In the genomic region with DNA sequence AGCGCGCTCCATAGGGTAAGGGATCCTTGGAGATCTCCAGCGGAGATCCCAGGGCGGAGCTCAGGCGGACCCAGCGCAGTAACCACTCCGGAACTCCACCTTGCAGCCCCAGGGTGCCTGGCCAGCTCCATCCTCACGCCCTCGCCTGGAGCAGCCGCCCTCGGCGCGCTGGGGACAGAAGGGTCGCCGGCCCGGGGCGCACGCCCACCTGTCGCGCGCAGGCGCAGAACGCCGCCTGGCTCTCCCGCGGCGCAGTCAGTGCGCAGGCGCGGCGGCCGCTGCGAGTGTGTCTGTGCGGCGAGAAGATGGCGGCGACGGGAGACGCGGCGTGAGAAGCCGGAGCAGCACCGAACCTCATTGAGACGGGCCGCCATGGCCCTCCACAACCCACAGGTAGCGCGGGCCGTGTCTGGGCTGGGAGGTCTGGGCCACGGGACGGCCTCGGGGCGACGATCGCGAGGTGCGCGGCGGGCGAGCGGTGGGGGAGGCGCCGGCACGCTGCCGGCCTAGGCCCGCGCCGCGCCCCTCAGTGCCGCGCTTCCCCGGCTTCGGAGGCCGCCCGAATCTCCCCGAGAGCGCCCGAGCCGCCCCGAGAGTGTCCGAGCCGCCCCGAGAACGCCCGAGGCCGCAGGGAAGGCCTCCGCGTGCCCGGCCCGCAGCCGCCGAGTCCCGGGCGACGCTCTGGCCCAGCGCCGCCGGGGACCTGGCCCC, we compare ENCODE assay signal across 8 mouse cellular contexts. TPM values are rescaled to one million over a fixed set of nuclear protein-coding genes. Genes with fewer than 3 reads are reported as not detected.
DNase-seq lines count a peak whose midpoint lies in the region; ATAC-seq and TF ChIP-seq lines count a peak whose summit lies in the region.

A gene (plus strand): TSS at position 295 of the 711 bp plus-strand sequence.

- H3K27ac ChIP-seq in MEL (ENCODE audit: control insufficient read depth, low read depth, low read length), result peak within 1 kb of the TSS; percentile 81
- H3K27ac ChIP-seq in cerebellum, adult 2 months (ENCODE audit: insufficient read depth, low read length), result peak within 1 kb of the TSS; percentile 95
- peak within 1 kb of the TSS; percentile 95 for H3K27ac ChIP-seq in forebrain, postnatal 0 days (ENCODE audit: low read depth, low read length)
- peak within 1 kb of the TSS; percentile 96 for H3K27ac ChIP-seq in layer of hippocampus, adult 2 months
- peak within 1 kb of the TSS; percentile 97 for H3K27ac ChIP-seq in neural tube, embryonic 15.5 days (replicated peaks)

- TF ChIP-seq EP300 in MEL (IDR thresholded peaks at IDR 0.05; ENCODE audit: low read depth in 1 of 2, low read length in 2 of 2), result 0 out of 4 replicates have a peak, but pooled peaks of 1 of the 2 experiments have one; percentile 7

- no peak for TF ChIP-seq RAD21 in MEL (IDR thresholded peaks at IDR 0.05; ENCODE audit: low read depth, low read length)

- peak within 1 kb of the TSS; percentile 92 for H3K9ac ChIP-seq in MEL (ENCODE audit: control insufficient read depth, low read depth, low read length, poor library complexity, severe bottlenecking)
- H3K9ac ChIP-seq in forebrain, postnatal 0 days, result peak within 1 kb of the TSS; percentile 72
- H3K9ac ChIP-seq in neural tube, embryonic 15.5 days (replicated peaks), result peak within 1 kb of the TSS; percentile 88

- intact Hi-C loops in heart, postnatal 36 days (cut with DNase I), result no loop called here

- peak; percentile 91 for DNase-seq in MEL (ENCODE audit: low read depth, low spot score)
- DNase-seq in cerebellum, adult 2 months, result peak; percentile 92 to 98
- DNase-seq in forebrain, postnatal 0 days, result peak; percentile 96
- DNase-seq in heart, postnatal 36 days, result peak; percentile 97
- peak; percentile 87 to 93 for DNase-seq in layer of hippocampus, adult 2 months (ENCODE audit: low spot score in 2 of 2)
- DNase-seq in lung, adult 2 months, result peak; percentile 95
- peak; percentile 94 for DNase-seq in testis, postnatal 10 days (ENCODE audit: low spot score)

- H3K9me3 ChIP-seq in MEL (replicated peaks; ENCODE audit: insufficient read depth, low read length), result no peaks in the 10 kb centered on the region
- H3K9me3 ChIP-seq in forebrain, postnatal 0 days (ENCODE audit: low read length), result no peaks in the 10 kb centered on the region
- no peaks in the 10 kb centered on the region for H3K9me3 ChIP-seq in neural tube, embryonic 15.5 days (replicated peaks)

- WGBS in cerebellum, adult 2 months, result under 1% methylated on average over 90 of the region's 97 CpGs
- WGBS in forebrain, postnatal 0 days, result 2% methylated on average over 69 of the region's 97 CpGs
- WGBS in lung, adult 2 months, result under 1% methylated on average over 96 of the region's 97 CpGs
- WGBS in neural tube, embryonic 15.5 days, result under 1% methylated on average over 76 of the region's 97 CpGs

- peaks cover 6 to 36% of the 10 kb centered on the region in 2 experiments; a peak in 3 of 4 replicates for H3K36me3 ChIP-seq in MEL (ENCODE audit: control insufficient read depth in 1 of 2, insufficient read depth in 2 of 2, low read length in 2 of 2)
- no peaks in the 10 kb centered on the region for H3K36me3 ChIP-seq in forebrain, postnatal 0 days (ENCODE audit: insufficient read depth)
- no peaks in the 10 kb centered on the region for H3K36me3 ChIP-seq in neural tube, embryonic 15.5 days

- TF ChIP-seq POLR2A in MEL (IDR thresholded peaks at IDR 0.05; ENCODE audit: control insufficient read depth in 1 of 2, insufficient read depth in 1 of 2, low read depth in 1 of 2, low read length in 2 of 2, poor library complexity in 1 of 2), result peak; percentile 77 to 89; a peak in 2 of 4 replicates
- peak; percentile 82 for TF ChIP-seq POLR2A in cerebellum, adult 2 months (IDR thresholded peaks at IDR 0.05; ENCODE audit: borderline replicate concordance, insufficient read depth, low read length)
- TF ChIP-seq POLR2A in lung, adult 2 months (IDR thresholded peaks at IDR 0.05; ENCODE audit: borderline replicate concordance, extremely low read depth, low read depth, low read length), result peak; percentile 65; the same call in 1 of the 2 replicates

- peaks cover 50% of the 10 kb centered on the region for H3K79me2 ChIP-seq in MEL (ENCODE audit: control insufficient read depth, insufficient read depth, low read length, poor library complexity)

- ATAC-seq in forebrain, postnatal 0 days, result peak; percentile 97
- peak; percentile 94 for ATAC-seq in neural tube, embryonic 15.5 days (ENCODE audit: low FRiP score)

- H3K4me2 ChIP-seq in forebrain, postnatal 0 days (ENCODE audit: low read depth), result peak within 1 kb of the TSS; percentile 81
- H3K4me2 ChIP-seq in neural tube, embryonic 15.5 days, result peak within 1 kb of the TSS; percentile 67

- H3K27me3 ChIP-seq in MEL (ENCODE audit: control insufficient read depth in 1 of 2, insufficient read depth in 2 of 2, low read length in 2 of 2), result no peaks in the 10 kb centered on the region
- H3K27me3 ChIP-seq in cerebellum, adult 2 months (ENCODE audit: control insufficient read depth, insufficient read depth, low read length), result no peaks in the 10 kb centered on the region
- H3K27me3 ChIP-seq in forebrain, postnatal 0 days (ENCODE audit: insufficient read depth, low read length), result no peaks in the 10 kb centered on the region
- H3K27me3 ChIP-seq in neural tube, embryonic 15.5 days (replicated peaks), result no peaks in the 10 kb centered on the region

- peaks cover 12 to 36% of the 10 kb centered on the region in 2 experiments for H3K4me1 ChIP-seq in MEL (ENCODE audit: control insufficient read depth in 1 of 2, insufficient read depth in 2 of 2, low read length in 2 of 2)
- peaks cover 4% of the 10 kb centered on the region for H3K4me1 ChIP-seq in cerebellum, adult 2 months (ENCODE audit: control insufficient read depth, insufficient read depth, low read length)
- H3K4me1 ChIP-seq in forebrain, postnatal 0 days (ENCODE audit: insufficient read depth), result peaks cover 26% of the 10 kb centered on the region
- peaks cover 17% of the 10 kb centered on the region for H3K4me1 ChIP-seq in lung, adult 2 months (ENCODE audit: control insufficient read depth, insufficient read depth, low read length)
- peaks cover 47% of the 10 kb centered on the region for H3K4me1 ChIP-seq in neural tube, embryonic 15.5 days

- peak within 1 kb of the TSS; percentile 63 to 93 for H3K4me3 ChIP-seq in MEL (ENCODE audit: control insufficient read depth in 1 of 2, insufficient read depth in 1 of 2, low read depth in 2 of 2, low read length in 2 of 2)
- peak within 1 kb of the TSS; percentile 88 for H3K4me3 ChIP-seq in cerebellum, adult 2 months (replicated peaks; ENCODE audit: insufficient read depth, low read depth, low read length)
- peak within 1 kb of the TSS; percentile 65 for H3K4me3 ChIP-seq in forebrain, postnatal 0 days (ENCODE audit: low read depth, low read length)
- peak within 1 kb of the TSS; percentile 76 for H3K4me3 ChIP-seq in layer of hippocampus, adult 2 months
- H3K4me3 ChIP-seq in lung, adult 2 months (replicated peaks; ENCODE audit: extremely low read depth, low read depth, low read length), result peak within 1 kb of the TSS; percentile 100
- H3K4me3 ChIP-seq in neural tube, embryonic 15.5 days (replicated peaks), result peak within 1 kb of the TSS; percentile 81

- no peak for TF ChIP-seq CTCF in MEL (IDR thresholded peaks at IDR 0.05 in 2 of 3, conservative IDR thresholded peaks at IDR 0.05 in 1 of 3; ENCODE audit: control insufficient read depth in 1 of 3, insufficient read depth in 1 of 3, low read depth in 2 of 3, low read length in 3 of 3, poor library complexity in 1 of 3, severe bottlenecking in 1 of 3)
- no peak for TF ChIP-seq CTCF in cerebellum, adult 2 months (IDR thresholded peaks at IDR 0.05; ENCODE audit: borderline replicate concordance, insufficient read depth, low read depth, low read length)
- no peak for TF ChIP-seq CTCF in forebrain, postnatal 0 days (IDR thresholded peaks at IDR 0.05; ENCODE audit: low read depth)
- no peak for TF ChIP-seq CTCF in layer of hippocampus, adult 2 months (conservative IDR thresholded peaks at IDR 0.05)
- no peak for TF ChIP-seq CTCF in lung, adult 2 months (IDR thresholded peaks at IDR 0.05; ENCODE audit: insufficient read depth, low read length)

TF ChIP-seq in MEL, 35 proteins besides CTCF, POLR2A, EP300 and RAD21 (continues in another document):
- peak; percentile 17; the same call in 1 of the 2 replicates for TF ChIP-seq MXI1 (IDR thresholded peaks at IDR 0.05; ENCODE audit: low read depth, low read length)
- TF ChIP-seq POLR2AphosphoS2 (IDR thresholded peaks at IDR 0.05; ENCODE audit: low read length), result no peak; the same call in 1 of the 2 replicates
- TF ChIP-seq MYC (IDR thresholded peaks at IDR 0.05; ENCODE audit: low read depth, low read length), result no peak
- TF ChIP-seq NRF1 (IDR thresholded peaks at IDR 0.05; ENCODE audit: insufficient read depth, low read depth, low read length, poor library complexity, severe bottlenecking), result peak; percentile 96
- peak; percentile 41 for TF ChIP-seq ZMIZ1 (IDR thresholded peaks at IDR 0.05; ENCODE audit: low read depth, low read length)
- peak; percentile 20; the same call in 1 of the 2 replicates for TF ChIP-seq MAX (IDR thresholded peaks at IDR 0.05; ENCODE audit: low read length)
- peak; percentile 66 for TF ChIP-seq SIN3A (IDR thresholded peaks at IDR 0.05; ENCODE audit: low read length)
- peak; percentile 24; the same call in 1 of the 2 replicates for TF ChIP-seq MAZ (IDR thresholded peaks at IDR 0.05; ENCODE audit: low read depth, low read length)
- TF ChIP-seq ETS1 (IDR thresholded peaks at IDR 0.05; ENCODE audit: low read depth, low read length), result peak; percentile 16; the same call in 1 of the 2 replicates
- no peak for TF ChIP-seq ZC3H11A (IDR thresholded peaks at IDR 0.05; ENCODE audit: low read depth, low read length)
- peak; percentile 92 for TF ChIP-seq NELFE (IDR thresholded peaks at IDR 0.05; ENCODE audit: low read depth, low read length)
- TF ChIP-seq TCF12 (IDR thresholded peaks at IDR 0.05; ENCODE audit: low read depth, low read length), result 0 out of 2 replicates have a peak, but pooled peaks have one; percentile 5
- no peak for TF ChIP-seq ELF1 (IDR thresholded peaks at IDR 0.05; ENCODE audit: low read depth, low read length)
- TF ChIP-seq USF2 (IDR thresholded peaks at IDR 0.05; ENCODE audit: borderline replicate concordance in 1 of 2, insufficient read depth in 1 of 2, low read depth in 1 of 2, low read length in 2 of 2), result no peak

RNA-seq across cellular contexts. Expression of the gene that starts here (rescaled TPM):
- total RNA-seq in MEL (2012; rRNA removed), result 8.1 and 11.1 TPM in 2 replicates
- polyA plus RNA-seq in MEL (2012; ENCODE audit: insufficient read depth in 1 of 2, insufficient read length in 2 of 2, low read depth in 1 of 2, low replicate concordance in 2 of 2, missing spikeins in 1 of 2), result 10 to 100 TPM in 1 of 2 experiments, not detected in 1; 17.8 TPM
- 18.7 and 24.4 TPM in 2 replicates for polyA plus RNA-seq in cerebellum, adult 2 months (2012; rRNA removed)
- total RNA-seq in forebrain, postnatal 0 days (2014; rRNA removed), result 43.2 and 51.3 TPM in 2 replicates
- polyA plus RNA-seq in forebrain, postnatal 0 days (2015; fragmentation: Nextera tagmentation; extraction: Ambion mirVana), result not detected in 2 replicates
- 1 to 10 TPM; 3.5 to 4.9 TPM for total RNA-seq in heart, postnatal 36 days (2021)
- 1 to 10 TPM; 2.2 to 7.6 TPM for total RNA-seq in layer of hippocampus, adult 2 months (2021)
- polyA plus RNA-seq in lung, adult 2 months (2012; rRNA removed), result 58.5 and 67.8 TPM in 2 replicates
- polyA plus RNA-seq in neural tube, embryonic 15.5 days (2015; fragmentation: Nextera tagmentation; extraction: Ambion mirVana), result 3.5 TPM in 1 of 2 replicates, not detected in the other

Comparison
In these comparisons a context has a peak if more than half of its experiments do, and no peak if none do; other contexts are left out.
1. Peak in every context shown above with its lines: DNase-seq, ATAC-seq, H3K4me3 ChIP-seq and H3K27ac ChIP-seq.